Mouse (Mus musculus) bone marrow macrophage, adult 2 months (primary cell): ENCODE measurements around the gene Ninj1.

Source experiments
- CTCF ChIP-seq: IDR thresholded peaks from 2 replicates; pipeline ENCODE4 v1.5.1; 2012; ENCODE audit warnings: low read depth, mild to moderate bottlenecking, low read length, moderate library complexity
- POLR2A ChIP-seq: IDR thresholded peaks from 2 replicates; pipeline ENCODE4 v1.6.1; 2012; ENCODE audit warnings: mild to moderate bottlenecking, low read depth, low read length, borderline replicate concordance

DNA sequence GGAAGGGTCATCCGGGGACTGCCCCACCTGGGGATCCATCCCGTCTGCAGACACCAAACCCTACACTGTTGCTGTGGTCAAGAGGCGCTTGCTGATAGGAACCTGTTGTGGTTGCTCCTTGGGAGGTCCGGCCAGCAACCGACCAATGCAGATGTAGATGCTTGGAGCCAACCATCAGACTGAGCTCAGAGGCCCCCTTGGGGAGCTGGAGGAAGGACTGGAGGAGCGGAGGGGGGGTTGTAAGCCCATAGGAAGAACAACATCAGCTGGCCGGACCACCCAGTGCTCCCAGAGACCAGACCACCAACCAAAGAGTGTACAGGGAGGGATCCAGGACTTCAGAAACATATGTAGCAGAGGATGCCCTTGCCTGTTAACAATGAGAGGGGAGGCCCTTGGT, 22.0 kb downstream of the Ninj1 start:
- TF ChIP-seq CTCF (no peak), POLR2A (no peak)
